Comparison of ENCODE assay signal across 9 mouse cellular contexts in genomic region chr1:74947986-74948670, GRCm38 (mm10). TPM values are rescaled to one million over a fixed set of nuclear protein-coding genes. Genes with fewer than 3 reads are reported as not detected.
DNase-seq lines count a peak whose midpoint lies in the region; ATAC-seq and TF ChIP-seq lines count a peak whose summit lies in the region.
"Had no signal": no experiment of that assay in that cellular context is flagged by ENCODE, and none has a peak within 500 bp of the region (broad histone marks: within the 10 kb centered on the region; RNA-seq: fewer than 3 reads in every experiment).

No protein-coding gene starts in this region.

- H3K27me3 ChIP-seq in ES-Bruce4 (ENCODE audit: control insufficient read depth, insufficient read depth, low read length, poor library complexity, severe bottlenecking) = peaks cover 24% of the 10 kb centered on the region
- H3K27me3 ChIP-seq in midbrain, embryonic 14.5 days (ENCODE audit: control insufficient read depth, insufficient read depth, low read length) = peaks cover 74% of the 10 kb centered on the region

- no peaks in the 10 kb centered on the region for H3K36me3 ChIP-seq in ES-Bruce4 (ENCODE audit: control insufficient read depth, insufficient read depth, low read length, poor library complexity, severe bottlenecking)
- no peaks in the 10 kb centered on the region for H3K36me3 ChIP-seq in midbrain, embryonic 14.5 days (ENCODE audit: control insufficient read depth, insufficient read depth, low read length)

- peak overlapping the region; percentile 24 for H3K9ac ChIP-seq in ES-Bruce4 (ENCODE audit: low read depth, poor library complexity, severe bottlenecking)
- no peak overlapping the region; the same call in 1 of the 2 replicates for H3K9ac ChIP-seq in midbrain, embryonic 14.5 days (replicated peaks; ENCODE audit: low read length)

- no peak for TF ChIP-seq POLR2A in ES-Bruce4 (IDR thresholded peaks at IDR 0.05; ENCODE audit: insufficient read depth, low read length)

- no peak for ATAC-seq in midbrain, embryonic 14.5 days (ENCODE audit: low FRiP score, low TSS enrichment)
- ATAC-seq in cerebellum, adult (ENCODE audit: insufficient number of reproducible peaks, low FRiP score, low TSS enrichment) = no peak

- no peaks in the 10 kb centered on the region for H3K4me1 ChIP-seq in ES-Bruce4 (ENCODE audit: control insufficient read depth, insufficient read depth, low read length)
- H3K4me1 ChIP-seq in midbrain, embryonic 14.5 days (ENCODE audit: control insufficient read depth, insufficient read depth, low read length) = peaks cover 15% of the 10 kb centered on the region; the same call in 1 of the 2 replicates

- H3K9me3 ChIP-seq in ES-Bruce4 (replicated peaks; ENCODE audit: control insufficient read depth, insufficient read depth, low read length, poor library complexity, severe bottlenecking) = no peaks in the 10 kb centered on the region
- H3K9me3 ChIP-seq in midbrain, embryonic 14.5 days (ENCODE audit: control insufficient read depth, low read length) = no peaks in the 10 kb centered on the region

- intact Hi-C loops in left cerebral cortex, postnatal 14 days (cut with DNase I) = loop anchor here (5.0 kb wide), 1 partner anchor 69 kb away; no protein-coding TSS in a partner anchor

- DNase-seq in adrenal gland, adult 2 months = peak; percentile 51
- peak; percentile 17 to 41 for DNase-seq in heart, adult 9 months (ENCODE audit: low spot score in 2 of 2)
- peak; percentile 45 for DNase-seq in kidney, adult 9 months
- DNase-seq in midbrain, embryonic 14.5 days = peak; percentile 39
- DNase-seq in frontal cortex, postnatal 25 days (ENCODE audit: low spot score in 2 of 2) = no peak
- no peak for DNase-seq in left cerebral cortex, postnatal 14 days (ENCODE audit: low spot score in 2 of 2)

- no peak for TF ChIP-seq EP300 in ES-Bruce4 (IDR thresholded peaks at IDR 0.05; ENCODE audit: insufficient read depth, low read depth, low read length)

- peak overlapping the region; percentile 18 for H3K4me3 ChIP-seq in ES-Bruce4 (ENCODE audit: low read depth, low read length)
- H3K4me3 ChIP-seq in midbrain, embryonic 14.5 days (replicated peaks; ENCODE audit: low read depth, low read length) = peak overlapping the region; percentile 22
- H3K4me3 ChIP-seq: myocyte had no signal

- H3K27ac ChIP-seq in ES-Bruce4 (ENCODE audit: insufficient read depth, low read length) = no peak overlapping the region
- H3K27ac ChIP-seq in midbrain, embryonic 14.5 days (replicated peaks; ENCODE audit: low read depth, low read length) = no peak overlapping the region

- peak overlapping the region; percentile 54 for H3K4me2 ChIP-seq in midbrain, embryonic 14.5 days (ENCODE audit: low read length)

- WGBS in midbrain, embryonic 14.5 days = 1% methylated on average over 41 of the region's 41 CpGs

- TF ChIP-seq CTCF in ES-Bruce4 (IDR thresholded peaks at IDR 0.05; ENCODE audit: low read depth, low read length) = no peak

RNA-seq across cellular contexts. Expression of gene Ihh, which starts 3.3 kb away (rescaled TPM):
- polyA plus RNA-seq in ES-Bruce4 (2011; ENCODE audit: insufficient read depth, insufficient read length, low read depth, missing spikeins) = 0.24 TPM in 1 of 2 replicates, not detected in the other
- under 1 TPM in 1 of 2 experiments, not detected in 1; 0.31 TPM for total RNA-seq in adrenal gland, adult 2 months (2021)
- 0.03 and 0.32 TPM in 2 replicates for polyA plus RNA-seq in adrenal gland, adult 2 months (2012; rRNA removed)
- polyA plus RNA-seq in midbrain, embryonic 14.5 days (2014; fragmentation: Nextera tagmentation; extraction: Ambion mirVana) = 0.16 TPM in 1 of 2 replicates, not detected in the other
- under 1 TPM; 0.30 to 0.33 TPM for total RNA-seq in left cerebral cortex, postnatal 14 days (2021)

RNA-seq across cellular contexts. Expression of gene Cfap65, which starts 12.7 kb away (rescaled TPM):
- 0.17 TPM in 1 of 2 replicates, not detected in the other for polyA plus RNA-seq in ES-Bruce4 (2011; ENCODE audit: insufficient read depth, insufficient read length, low read depth, missing spikeins)
- under 1 TPM in 1 of 2 experiments, not detected in 1; 0.07 TPM for total RNA-seq in adrenal gland, adult 2 months (2021)
- polyA plus RNA-seq in adrenal gland, adult 2 months (2012; rRNA removed) = 0.02 and 0.04 TPM in 2 replicates
- 0.13 and 0.34 TPM in 2 replicates for polyA plus RNA-seq in midbrain, embryonic 14.5 days (2014; fragmentation: Nextera tagmentation; extraction: Ambion mirVana)
- 1 to 10 TPM; 1.9 TPM for total RNA-seq in left cerebral cortex, postnatal 14 days (2021)
- polyA plus RNA-seq: myocyte had no signal

RNA-seq across cellular contexts. Expression of gene Cryba2, which starts 55.2 kb away (rescaled TPM):
- not detected in 2 replicates for polyA plus RNA-seq in ES-Bruce4 (2011; ENCODE audit: insufficient read depth, insufficient read length, low read depth, missing spikeins)
- 1 to 10 TPM in 1 of 2 experiments, under 1 TPM in 1; 0.52 to 1.8 TPM for total RNA-seq in adrenal gland, adult 2 months (2021)
- polyA plus RNA-seq in adrenal gland, adult 2 months (2012; rRNA removed) = 0.55 and 0.85 TPM in 2 replicates
- 0.77 TPM in 1 of 2 replicates, not detected in the other for polyA plus RNA-seq in midbrain, embryonic 14.5 days (2014; fragmentation: Nextera tagmentation; extraction: Ambion mirVana)
- total RNA-seq in left cerebral cortex, postnatal 14 days (2021) = under 1 TPM in 1 of 2 experiments, not detected in 1; 0.51 TPM
- polyA plus RNA-seq: myocyte had no signal

Comparison
In these comparisons a context has a peak if more than half of its experiments do, and no peak if none do; other contexts are left out.
1. DNase-seq: peak in adrenal gland, adult 2 months (single experiment), heart, adult 9 months (2 of 2), kidney, adult 9 months (single experiment) and midbrain, embryonic 14.5 days (single experiment); none in frontal cortex, postnatal 25 days (0 of 2) and left cerebral cortex, postnatal 14 days (0 of 2).